Mouse (Mus musculus) brain, embryonic 14.5 days (tissue): ENCODE measurements around the gene Cacna2d1. TPM values are rescaled to one million over a fixed set of nuclear protein-coding genes. Genes with fewer than 3 reads are reported as not detected.

Experiments used
- DNase-seq: peaks from one replicate; pipeline ENCODE4 v3.0.0-alpha.2; 2011; ENCODE audit warnings: low read depth
- CTCF ChIP-seq: fragments of 200-500 bp; IDR thresholded peaks from 2 replicates; pipeline ENCODE4 v1.5.1; 2012; ENCODE audit warnings: inconsistent platforms, mild to moderate bottlenecking, moderate library complexity, borderline replicate concordance; ENCODE audit not compliant: insufficient read depth, insufficient read length; ENCODE audit errors: extremely low read depth
- POLR2A ChIP-seq: fragments of 200-500 bp; IDR thresholded peaks from 2 replicates; pipeline ENCODE4 v1.6.1; 2012; ENCODE audit warnings: mild to moderate bottlenecking, inconsistent platforms, borderline replicate concordance; ENCODE audit not compliant: poor library complexity, insufficient read depth, insufficient read length, severe bottlenecking; ENCODE audit errors: extremely low read depth
- polyA plus RNA-seq: library from polyadenylated mRNA; depleted of rRNA; stranded (reverse); fragments of >200 nt; gene quantifications from 2 replicates; pipeline ENCODE4 v1.2.3, GENCODE M21; 2012

Gene Cacna2d1
- polyA plus RNA-seq, 1 experiment: 43.3 TPM

- no peak for DNase-seq
- TF ChIP-seq CTCF (no peak), POLR2A (no peak)
Measured at GRCm38 (mm10) chr5:16136839-16137238, 202.3 kb downstream of the Cacna2d1 start.

GRCm38 (mm10) chr5:16146602-16147001, 212.1 kb downstream of the Cacna2d1 start:
- TF ChIP-seq CTCF (no peak), POLR2A (no peak)
- no peak for DNase-seq

GRCm38 (mm10) chr5:16155375-16156284, 221.1 kb downstream of the Cacna2d1 start:
- no peak for TF ChIP-seq CTCF
- TF ChIP-seq POLR2A: no peak
- peak; percentile 84 for DNase-seq

- TF ChIP-seq POLR2A (no peak), CTCF (no peak)
- peak; percentile 31 for DNase-seq
Measured at GRCm38 (mm10) chr5:16163270-16163669, 228.8 kb downstream of the Cacna2d1 start.

GRCm38 (mm10) chr5:16166117-16166867, 231.8 kb downstream of the Cacna2d1 start:
- TF ChIP-seq POLR2A (no peak), CTCF (no peak)
- peak; percentile 88 for DNase-seq

- peak; percentile 42 for DNase-seq
Measured at GRCm38 (mm10) chr5:16166868-16167267, 232.4 kb downstream of the Cacna2d1 start.

GRCm38 (mm10) chr5:16181041-16181440, 246.6 kb downstream of the Cacna2d1 start:
- no peak for DNase-seq
- TF ChIP-seq CTCF: no peak
- no peak for TF ChIP-seq POLR2A

More at GRCm38 (mm10) chr5:16166868-16167267, 232.4 kb downstream of the Cacna2d1 start:
- TF ChIP-seq POLR2A: no peak
- no peak for TF ChIP-seq CTCF

GRCm38 (mm10) chr5:16184064-16184463, 249.6 kb downstream of the Cacna2d1 start:
- TF ChIP-seq POLR2A (no peak), CTCF (no peak)

GRCm38 (mm10) chr5:16187931-16188330, 253.4 kb downstream of the Cacna2d1 start:
- no peak for DNase-seq
- TF ChIP-seq POLR2A (no peak), CTCF (no peak)

More at GRCm38 (mm10) chr5:16184064-16184463, 249.6 kb downstream of the Cacna2d1 start:
- peak; percentile 22 for DNase-seq

- peak; percentile 70 for DNase-seq
- TF ChIP-seq CTCF (no peak), POLR2A (no peak)
Measured at GRCm38 (mm10) chr5:16189878-16190277, 255.4 kb downstream of the Cacna2d1 start.

- TF ChIP-seq CTCF (no peak), POLR2A (no peak)
- DNase-seq: no peak
Measured at GRCm38 (mm10) chr5:16191165-16191564, 256.7 kb downstream of the Cacna2d1 start.

- peak; percentile 78 for DNase-seq
- TF ChIP-seq CTCF (peak; percentile 26; the same call in 1 of the 2 replicates), POLR2A (no peak)
Measured at GRCm38 (mm10) chr5:16199816-16200215, 265.3 kb downstream of the Cacna2d1 start.
